Mouse (Mus musculus) spleen, adult 18-20 months (tissue): ENCODE measurements around the gene Slc25a44.

Experiments used
- DNase-seq, 2 experiments: peaks; one replicate each; pipeline ENCODE4 v3.0.0; 2022; ENCODE audit warnings: mixed read lengths in 2 of 2

The Slc25a44 gene

GRCm38 (mm10) chr3:88424605-88425329, at the start of gene Slc25a44:
Slc25a44 (minus strand) TSS chr3:88425139.
- peak; percentile 77 to 90 for DNase-seq

- no peak for DNase-seq
Observed at GRCm38 (mm10) chr3:88473571-88473970, 48.6 kb upstream of the Slc25a44 start.

GRCm38 (mm10) chr3:88473020-88473419, 48.1 kb upstream of the Slc25a44 start:
- DNase-seq: no peak

GRCm38 (mm10) chr3:88470943-88471479, 46.1 kb upstream of the Slc25a44 start:
- no peak for DNase-seq

DNA sequence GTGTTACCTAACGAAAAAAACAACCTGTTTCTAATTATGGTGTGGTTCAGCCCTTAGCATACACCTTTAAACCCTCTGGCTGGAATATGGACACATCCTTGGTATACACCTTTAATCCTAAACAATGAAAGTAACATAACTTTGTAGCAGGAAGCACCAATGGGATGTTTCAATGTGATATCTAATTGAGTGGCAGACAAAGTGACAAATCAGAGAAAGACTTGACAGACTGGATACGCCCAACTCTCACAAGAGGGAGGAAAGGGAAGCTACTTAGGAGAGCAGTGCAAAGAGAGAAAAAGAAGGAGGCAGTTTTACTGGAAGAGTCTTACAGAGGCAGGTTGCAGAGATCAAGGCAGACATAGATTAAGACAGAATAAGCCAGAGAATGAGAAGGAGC, 44.5 kb upstream of the Slc25a44 start:
- DNase-seq: no peak

- peak; percentile 68 to 90 for DNase-seq
Observed at GRCm38 (mm10) chr3:88467116-88467824, 42.3 kb upstream of the Slc25a44 start.

DNA sequence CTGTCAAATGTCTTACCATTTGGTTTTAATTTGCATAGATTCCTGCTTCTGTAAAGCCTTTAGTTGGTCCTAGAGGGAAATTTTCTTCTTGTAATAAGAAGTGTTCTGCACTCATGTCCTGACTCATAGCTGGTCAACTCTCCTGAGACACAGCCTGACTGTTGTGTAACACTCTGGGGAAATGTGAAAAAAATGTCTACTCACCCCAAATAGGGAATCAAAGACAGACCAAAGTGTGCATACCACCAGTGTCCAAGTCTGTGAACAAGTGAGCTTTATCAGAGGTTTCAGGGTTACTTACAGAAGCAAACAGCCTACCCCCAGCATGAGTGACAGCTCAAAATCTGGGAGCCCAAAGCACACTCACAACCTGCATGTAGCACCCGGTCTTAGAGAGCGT, 40.2 kb upstream of the Slc25a44 start:
- no peak for DNase-seq

- DNase-seq: no peak
Observed at GRCm38 (mm10) chr3:88464425-88464824, 39.5 kb upstream of the Slc25a44 start.

GRCm38 (mm10) chr3:88460983-88461696, 36.2 kb upstream of the Slc25a44 start, which contains the start of gene Sema4a:
Sema4a (minus strand) TSS chr3:88461182.
- DNase-seq: no peak

- no peak for DNase-seq
Observed at GRCm38 (mm10) chr3:88460029-88460428, 35.1 kb upstream of the Slc25a44 start.

GRCm38 (mm10) chr3:88458778-88459219, 33.9 kb upstream of the Slc25a44 start:
- no peak for DNase-seq

DNA sequence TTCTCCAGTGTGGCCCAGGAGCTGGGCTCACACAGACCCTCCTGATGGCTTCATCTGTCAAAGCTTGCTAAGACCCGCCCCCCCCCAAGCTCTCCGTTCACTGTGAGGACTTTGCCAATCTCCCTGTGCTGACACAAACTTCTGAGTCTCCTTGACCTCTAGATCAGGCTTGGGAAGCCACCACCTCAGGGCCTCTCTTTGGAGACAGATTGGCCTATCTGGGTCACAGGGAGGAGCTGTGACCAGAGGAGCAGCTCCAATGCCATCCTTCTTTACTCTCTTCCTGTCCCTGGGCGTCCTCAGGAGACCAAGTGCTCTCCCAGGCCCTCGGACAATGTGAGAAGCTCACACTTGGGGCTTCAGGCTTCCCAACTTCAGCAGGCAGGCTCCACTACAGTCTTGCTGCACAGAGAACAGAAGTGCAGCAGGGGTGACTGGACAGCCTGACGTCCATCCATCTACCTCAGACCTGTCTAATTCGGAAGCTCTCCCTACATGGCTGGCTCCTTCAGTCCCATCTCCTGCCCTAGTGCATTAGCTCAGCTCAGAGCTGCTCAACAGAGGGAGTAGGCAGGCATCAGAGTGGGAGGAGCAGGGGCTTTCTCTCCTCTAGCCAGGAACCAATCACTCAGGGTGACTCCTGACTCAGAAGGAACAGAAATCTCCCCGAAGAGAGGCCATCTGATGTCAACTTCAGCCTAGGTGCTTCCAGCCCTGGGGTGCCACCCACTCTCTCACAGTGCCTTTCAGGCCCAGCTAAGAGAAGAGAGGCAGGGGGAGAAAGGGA, 32.0 kb upstream of the Slc25a44 start:
- no peak for DNase-seq

DNA sequence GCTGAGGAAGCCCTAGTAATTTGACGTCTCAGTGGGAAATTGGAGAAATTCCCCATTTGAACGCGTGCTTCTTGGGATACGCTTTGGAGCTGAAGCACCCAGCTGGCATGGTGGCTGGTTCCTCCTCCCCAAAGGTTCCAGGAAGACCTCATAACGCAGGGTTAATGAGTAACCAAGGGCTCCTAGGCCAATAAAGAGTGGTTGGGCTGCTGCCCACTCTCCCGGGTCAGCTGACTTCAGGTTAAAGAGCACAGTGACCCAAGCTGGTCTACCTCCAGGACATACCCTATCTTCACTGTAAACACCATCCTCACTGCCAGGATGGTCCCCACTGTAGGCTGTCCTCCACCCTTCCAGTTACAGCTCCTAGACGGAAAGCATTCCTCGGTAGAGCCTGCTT, 31.4 kb upstream of the Slc25a44 start:
- DNase-seq: no peak

DNA sequence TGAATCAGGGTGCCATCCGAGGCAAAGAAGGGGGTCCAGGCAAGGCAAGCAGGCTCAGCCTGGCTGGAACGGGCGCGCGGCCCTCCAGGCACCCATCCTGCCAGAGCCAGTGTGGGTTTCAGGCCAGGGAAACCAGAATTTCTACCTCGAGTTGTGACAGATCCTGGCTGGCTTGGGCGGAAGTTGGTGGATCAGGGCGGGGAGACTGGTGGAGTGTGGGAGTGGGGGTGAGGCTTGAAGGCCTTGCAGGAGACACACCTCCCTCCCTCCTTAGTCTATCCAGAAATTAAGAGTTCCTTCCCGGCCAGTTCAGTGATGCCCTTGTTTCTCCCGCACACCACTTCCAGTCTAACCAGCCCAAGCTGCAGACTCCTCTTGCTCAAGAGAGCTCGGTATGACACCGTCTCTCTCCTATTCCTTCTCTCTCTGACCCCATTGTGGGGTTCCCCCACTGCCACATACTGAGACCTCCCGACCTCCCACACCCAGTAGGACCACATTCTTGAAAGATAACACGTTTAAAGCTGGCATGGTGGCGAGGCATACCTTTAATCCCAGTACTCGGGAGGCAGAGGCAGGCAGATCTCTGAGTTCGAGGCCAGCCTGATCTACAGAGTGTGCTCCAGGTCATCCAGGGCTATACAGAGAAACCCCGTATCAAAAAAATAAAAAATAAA, 30.8 kb upstream of the Slc25a44 start:
- no peak for DNase-seq

- no peak for DNase-seq
Observed at GRCm38 (mm10) chr3:88454762-88455587, 30.0 kb upstream of the Slc25a44 start.

DNA sequence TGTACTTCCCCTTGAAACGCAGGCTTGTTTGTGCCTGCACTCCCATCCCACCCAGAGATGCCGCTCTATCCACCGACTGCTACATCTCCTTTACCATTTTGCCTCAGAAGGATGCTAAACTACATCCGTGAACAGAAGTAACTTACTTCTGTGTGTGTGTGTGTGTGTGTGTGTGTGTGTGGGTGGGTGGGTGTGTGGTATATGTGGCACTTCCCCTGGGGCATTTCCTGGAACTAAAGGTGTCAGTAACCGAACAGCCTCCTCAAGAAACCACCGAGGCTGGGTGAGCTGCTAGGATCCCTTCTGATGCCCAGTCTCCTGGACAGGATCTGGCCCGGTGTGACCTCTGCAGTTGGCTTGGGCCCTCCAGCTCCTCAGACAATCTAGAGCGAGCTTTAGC, 29.0 kb upstream of the Slc25a44 start:
- peak in 1 of 2 experiments; percentile 43 for DNase-seq

- no peak for DNase-seq
Observed at GRCm38 (mm10) chr3:88453369-88453768, 28.4 kb upstream of the Slc25a44 start.

- DNase-seq: no peak
Observed at GRCm38 (mm10) chr3:88452716-88453115, 27.8 kb upstream of the Slc25a44 start.

DNA sequence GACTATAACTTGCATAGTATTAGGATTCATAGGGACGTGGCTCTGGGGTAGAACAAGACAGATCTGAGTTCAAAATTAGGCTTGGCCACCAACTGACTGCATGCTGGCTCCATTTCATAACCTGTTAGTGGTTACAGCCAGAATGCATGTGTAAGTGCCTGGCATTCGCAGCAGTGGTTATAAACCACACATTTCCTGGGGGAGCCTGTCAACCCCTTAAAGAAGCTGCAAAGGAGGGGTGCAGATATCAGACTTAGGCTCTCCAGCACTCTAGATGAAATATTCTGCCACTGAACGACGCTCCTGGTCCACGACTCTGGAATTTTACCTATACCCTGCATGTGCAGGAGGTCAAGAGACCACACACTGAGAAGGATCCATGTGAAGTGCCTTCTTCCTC, 27.3 kb upstream of the Slc25a44 start:
- no peak for DNase-seq

DNA sequence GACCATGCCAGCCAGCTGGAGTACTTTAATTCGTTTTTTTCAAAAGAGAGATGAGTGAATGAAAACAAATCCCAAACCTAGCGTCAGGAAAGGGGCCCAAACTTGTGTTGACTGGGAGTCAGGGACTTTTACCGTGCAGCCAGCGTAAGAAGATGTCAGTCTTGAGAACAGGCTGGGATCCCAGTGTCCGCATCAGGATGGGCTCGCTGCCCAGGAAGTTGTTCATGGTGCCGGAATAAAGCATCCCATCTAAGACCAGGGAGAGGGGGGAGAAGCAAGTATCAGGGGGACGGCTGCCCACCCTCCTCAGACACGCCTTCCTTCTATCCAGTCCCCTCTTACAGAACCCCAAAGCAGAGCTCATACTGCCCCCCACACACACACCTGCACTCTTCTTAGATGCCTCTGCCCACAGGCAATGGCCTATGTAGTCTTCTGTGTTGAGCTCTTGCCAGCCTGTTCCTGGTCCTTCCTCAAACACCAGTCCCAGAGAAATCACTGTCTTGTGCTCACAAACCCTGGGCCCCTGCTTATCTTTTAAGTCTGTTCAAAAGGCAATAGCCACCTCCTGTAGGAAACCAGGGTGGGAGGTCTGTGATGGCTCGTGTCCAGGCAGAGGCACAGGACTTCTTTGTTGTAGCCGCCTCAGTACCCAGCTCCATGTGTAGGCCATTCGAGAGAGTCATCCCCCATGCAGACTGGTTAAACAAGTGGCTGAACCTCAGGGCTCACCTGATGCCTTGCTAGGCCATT, 25.6 kb upstream of the Slc25a44 start:
- no peak for DNase-seq
